Mouse (Mus musculus) left cerebral cortex, adult 9 months (tissue): ENCODE measurements around the gene Ccdc65.

Source experiments
- DNase-seq, 2 experiments: peaks; one replicate each; pipeline ENCODE4 v3.0.0; 2022; ENCODE audit warnings: low spot score in 2 of 2

The Ccdc65 gene

DNA sequence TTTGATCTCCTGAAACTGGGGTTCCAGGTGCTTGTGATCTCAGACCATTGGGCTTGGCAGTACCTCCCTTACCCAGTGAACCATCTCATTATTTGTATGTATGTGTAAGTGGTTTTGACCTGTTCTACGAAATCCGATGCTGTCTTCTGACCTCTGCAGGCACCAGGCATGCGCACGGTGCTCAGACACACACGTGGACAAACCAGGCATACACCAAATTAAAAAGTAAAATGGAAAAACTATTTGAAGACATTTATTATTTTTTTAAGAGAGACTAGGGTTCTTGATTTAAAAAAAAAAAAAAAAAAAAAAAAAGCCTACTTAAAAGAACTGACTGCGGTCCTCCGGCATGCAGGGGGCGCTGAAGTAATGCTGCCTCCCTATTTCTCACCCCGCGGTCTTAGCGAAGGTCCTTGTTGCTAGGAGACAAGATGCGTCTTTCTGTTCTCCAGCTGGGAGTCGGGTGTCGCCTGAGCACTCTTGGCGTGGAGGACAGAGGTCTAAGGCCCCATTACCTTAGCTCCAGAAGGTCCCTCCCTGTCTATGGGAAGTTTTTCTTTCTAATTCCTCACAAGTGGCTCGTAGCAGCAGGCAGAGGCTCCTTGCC lies at the start of gene Ccdc65:
Ccdc65 (plus strand) TSS at position 442 of the 607 bp plus-strand sequence.
- DNase-seq = peak; percentile 74 to 94

DNA sequence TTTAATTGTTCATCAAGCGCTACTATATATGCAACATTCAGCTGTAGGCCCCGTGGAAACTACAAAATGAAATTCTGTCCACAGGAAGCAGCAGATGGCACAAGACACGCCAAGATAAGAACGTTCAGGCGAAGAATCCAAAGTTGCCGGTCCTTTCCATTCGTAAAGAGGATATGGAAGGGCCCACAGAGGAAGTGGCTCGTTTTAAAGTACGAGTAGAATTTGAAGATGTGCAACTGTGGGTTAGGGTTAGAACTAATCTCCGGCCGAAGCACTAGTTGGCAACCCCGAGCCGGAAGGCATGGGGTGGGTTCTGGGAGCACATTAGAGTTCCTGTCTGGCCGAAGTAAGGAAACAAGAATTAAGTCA lies 45.8 kb upstream of the Ccdc65 start:
- no peak for DNase-seq

DNA sequence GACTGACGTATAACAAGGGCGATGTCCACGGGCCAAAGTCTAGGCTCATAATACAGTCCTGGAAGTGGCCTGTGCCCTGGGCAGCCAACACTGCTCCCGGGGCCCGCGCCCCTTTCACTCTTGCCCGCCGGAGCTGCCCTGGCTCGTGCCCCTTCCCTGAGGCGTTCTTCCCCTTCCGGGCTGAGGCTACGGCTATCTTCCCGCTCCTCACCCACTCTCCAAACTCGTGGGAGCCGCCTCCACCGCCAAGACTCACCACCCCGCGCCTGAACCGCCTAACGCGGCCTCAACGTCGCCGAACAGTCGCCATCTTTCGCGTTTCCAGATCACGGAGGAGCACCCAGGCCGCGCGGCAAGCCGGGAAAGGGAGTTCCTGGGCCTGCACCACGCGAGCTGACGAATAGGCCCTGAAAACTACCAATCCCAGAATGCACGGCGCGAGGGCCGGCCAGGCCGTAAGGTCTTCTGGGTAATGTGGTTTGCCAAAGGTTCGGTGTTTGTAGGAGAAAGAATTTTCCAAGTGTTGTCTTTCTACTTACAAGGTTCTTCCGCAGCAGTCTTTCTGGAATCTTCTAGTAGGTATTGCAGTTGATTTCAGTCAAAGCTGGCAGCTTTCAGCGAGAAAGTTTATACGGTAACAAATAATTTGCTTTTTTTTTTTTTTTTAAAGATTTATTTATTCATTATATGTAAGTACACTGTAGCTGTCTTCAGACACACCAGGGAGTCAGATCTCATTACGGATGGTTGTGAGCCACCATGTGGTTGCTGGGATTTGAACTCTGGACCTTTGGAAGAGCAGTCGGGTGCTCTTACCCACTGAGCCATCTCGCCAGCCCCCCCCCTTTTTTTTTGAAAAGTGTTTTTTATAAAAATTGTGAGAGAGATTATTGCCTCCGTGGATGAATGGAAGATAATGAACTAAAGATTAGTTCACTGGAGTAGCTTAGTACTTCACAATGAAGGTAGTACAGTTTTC lies 45.2 kb upstream of the Ccdc65 start, which contains the start of gene Ddx23:
Ddx23 (minus strand) TSS at position 328 of the 979 bp plus-strand sequence.
- peak; percentile 89 to 97 for DNase-seq

DNA sequence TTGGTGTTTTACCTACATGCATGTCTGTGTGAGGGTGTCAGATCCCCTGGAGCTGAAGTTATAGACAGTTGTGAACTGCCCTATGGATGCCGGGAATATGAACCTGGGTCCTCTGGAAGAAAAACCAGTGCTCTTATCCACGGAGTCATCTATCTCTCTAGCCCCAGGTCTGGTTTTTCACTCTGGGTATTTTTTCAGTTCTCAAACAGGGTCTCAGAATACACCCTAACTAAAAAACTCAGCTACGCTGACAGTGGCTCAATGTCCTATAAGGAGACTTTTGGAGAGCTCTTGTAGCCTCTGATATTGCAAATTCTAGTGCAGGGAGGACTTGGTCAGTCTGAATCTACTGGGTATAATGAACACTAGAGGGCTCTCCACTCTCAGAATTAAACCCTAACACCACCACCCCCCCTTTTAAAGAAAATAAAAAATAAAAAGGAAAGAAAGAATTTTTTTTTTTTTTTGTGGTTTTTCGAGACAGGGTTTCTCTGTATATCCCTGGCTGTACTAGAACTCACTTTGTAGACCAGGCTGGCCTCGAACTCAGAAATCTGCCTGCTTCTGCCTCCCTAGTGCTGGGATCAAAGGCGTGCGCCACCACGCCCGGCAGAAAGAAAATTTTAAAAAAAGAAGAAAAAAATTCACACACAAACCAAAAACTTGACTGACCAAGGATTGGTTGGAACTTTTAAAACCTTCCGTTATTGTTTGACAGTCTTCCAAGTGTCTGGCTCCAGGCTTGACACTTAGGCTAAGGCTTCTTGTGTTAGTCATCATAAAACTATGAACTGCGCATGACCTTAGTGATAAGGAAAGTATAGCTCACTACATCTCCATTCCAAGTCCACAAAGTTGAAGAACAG lies 43.7 kb upstream of the Ccdc65 start:
- no peak for DNase-seq

DNA sequence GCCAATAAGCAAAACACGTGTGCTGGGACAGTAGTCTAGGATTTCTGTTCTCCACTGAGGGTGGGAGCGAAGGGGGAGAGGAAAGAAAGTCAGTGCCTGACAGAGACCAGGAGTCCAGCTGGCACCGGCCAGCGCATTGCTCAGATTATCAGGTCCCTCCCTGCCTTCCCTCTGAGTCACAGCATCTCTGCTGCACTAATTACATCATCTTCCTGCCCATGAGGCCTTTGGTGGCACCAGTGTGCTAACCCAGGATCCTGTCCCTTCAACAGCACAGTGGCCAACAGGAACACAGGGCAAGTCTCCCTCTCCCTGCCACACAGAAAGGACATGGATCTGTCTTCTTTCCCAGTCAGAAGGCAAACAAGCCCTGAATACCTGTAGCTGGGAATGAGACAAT lies 35.4 kb upstream of the Ccdc65 start:
- no peak for DNase-seq

DNA sequence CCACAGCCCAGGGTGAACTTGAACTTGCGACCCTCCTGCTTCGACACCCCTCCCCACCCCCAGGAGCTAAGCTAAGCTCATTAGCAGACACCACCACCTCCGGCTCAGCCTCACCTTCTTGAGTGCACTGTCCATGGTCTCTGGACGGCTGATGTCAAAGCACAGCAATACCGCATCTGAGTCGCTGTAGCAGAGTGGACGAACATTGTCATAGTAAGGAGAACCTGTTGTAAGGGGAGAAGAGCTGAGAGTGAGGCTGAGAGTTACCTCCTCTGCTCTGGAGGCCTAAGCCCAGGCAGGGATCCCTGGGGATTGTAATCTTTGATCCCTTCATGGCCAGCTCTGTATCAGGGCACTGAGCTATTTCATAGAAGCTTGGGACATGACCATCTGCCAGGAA lies 34.3 kb upstream of the Ccdc65 start:
- no peak for DNase-seq

DNA sequence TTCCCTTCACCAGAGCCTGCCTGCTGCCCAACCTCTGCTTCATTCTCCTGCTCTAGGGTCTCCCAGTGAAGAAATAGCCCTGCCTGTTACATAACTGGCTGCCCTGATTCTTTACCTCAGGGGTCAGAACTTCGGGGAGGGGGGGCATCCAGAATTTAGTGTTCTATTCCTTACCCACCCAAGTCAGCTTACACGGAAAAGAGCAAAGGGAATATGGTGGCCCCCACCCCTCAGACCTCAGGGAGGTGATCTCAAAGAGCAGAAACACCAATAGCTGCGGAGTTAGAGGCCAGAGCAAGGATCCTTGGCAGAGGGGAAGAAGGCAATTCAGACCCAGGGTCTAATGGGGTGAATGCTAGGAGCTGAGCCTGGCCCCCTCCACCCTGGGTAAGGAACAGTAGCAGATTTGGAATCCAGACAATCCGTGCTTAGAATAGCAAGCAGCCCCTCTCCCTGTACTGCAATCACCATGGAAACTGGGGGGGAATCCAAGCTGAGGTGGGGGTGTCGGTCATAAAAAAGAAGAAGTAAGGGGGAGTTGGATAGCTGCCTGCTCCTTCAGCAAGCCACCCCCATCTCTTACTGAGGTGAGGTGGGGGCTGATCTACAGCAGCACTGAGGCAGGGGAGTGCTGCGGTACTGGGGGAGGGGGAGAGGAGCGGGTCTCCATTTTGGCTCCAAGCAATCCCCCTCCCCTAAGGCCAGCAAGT lies 33.6 kb upstream of the Ccdc65 start:
- no peak for DNase-seq

DNA sequence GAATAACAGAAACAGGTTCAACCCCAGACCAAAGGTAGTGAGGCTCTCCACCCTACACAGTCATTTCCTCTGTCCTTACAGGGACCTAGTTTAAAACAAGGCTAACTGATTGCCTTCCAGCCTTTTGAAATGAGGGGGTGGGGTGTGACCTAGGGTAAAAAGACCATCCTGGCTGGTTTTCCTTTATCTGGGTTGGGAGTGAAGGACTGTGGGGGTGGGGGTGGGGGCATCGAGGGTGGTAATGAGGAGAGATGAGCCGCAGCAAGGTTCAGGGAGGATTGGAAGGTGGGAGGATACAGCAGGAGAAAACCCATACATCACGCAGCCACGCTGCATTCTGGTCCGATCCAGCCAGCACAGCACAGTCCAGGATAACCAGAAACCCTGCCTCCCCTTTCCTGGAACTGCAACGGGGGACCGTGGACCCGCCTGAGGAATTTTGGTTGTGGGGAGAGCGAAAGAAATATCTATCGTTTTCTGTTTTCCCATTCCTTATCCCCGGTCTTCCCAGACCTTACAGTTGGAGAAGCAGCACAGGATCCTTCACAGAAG lies 32.9 kb upstream of the Ccdc65 start:
- no peak for DNase-seq

DNA sequence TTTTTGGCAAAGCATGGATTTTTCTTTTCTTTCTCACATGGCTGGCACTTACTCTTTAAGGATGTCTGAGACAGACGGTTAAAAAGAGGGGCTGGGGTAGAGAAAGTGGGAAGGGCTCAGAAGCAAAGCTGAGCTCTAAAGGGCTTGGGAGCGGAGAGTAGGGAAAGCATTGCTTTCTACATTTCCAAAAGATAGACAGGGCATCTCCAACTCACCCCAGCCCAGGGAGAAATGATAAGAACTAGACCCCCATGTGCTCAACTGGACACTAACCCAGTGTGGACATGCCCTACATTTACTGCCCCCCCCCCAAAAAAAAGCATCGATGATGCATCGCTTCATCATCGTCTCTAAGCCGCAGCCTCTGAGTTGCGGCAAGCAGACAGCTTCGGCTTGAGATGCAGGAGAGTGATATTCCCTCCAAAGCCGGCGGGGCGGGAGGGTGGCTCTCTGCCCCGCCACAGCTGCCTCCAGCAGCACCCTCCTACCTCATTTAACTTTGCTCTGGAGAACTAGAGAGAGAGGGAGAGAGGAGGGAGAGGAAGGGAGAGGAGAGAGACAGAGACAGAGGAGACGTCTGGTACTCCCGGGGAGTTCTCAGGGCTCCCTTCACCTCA lies 32.3 kb upstream of the Ccdc65 start:
- DNase-seq = no peak

DNA sequence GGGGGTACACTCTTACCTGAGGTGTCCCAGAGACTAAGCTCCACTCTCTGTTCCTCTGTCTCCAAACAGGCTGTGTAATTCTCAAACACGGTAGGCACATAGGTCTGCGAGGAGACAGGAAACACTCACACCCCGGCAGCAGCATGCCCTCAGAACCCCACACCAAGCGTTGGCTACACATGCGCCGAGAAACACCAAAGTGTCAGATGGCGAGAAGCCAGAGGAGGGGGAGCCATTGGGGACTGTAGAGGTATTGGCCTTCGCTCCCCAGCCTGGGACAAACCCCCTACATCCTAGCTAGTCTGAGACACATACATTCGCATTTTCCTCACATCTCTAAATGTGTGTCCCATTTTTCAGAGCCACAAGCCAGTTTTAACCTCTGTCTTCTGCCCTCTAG lies 31.5 kb upstream of the Ccdc65 start:
- no peak for DNase-seq

DNA sequence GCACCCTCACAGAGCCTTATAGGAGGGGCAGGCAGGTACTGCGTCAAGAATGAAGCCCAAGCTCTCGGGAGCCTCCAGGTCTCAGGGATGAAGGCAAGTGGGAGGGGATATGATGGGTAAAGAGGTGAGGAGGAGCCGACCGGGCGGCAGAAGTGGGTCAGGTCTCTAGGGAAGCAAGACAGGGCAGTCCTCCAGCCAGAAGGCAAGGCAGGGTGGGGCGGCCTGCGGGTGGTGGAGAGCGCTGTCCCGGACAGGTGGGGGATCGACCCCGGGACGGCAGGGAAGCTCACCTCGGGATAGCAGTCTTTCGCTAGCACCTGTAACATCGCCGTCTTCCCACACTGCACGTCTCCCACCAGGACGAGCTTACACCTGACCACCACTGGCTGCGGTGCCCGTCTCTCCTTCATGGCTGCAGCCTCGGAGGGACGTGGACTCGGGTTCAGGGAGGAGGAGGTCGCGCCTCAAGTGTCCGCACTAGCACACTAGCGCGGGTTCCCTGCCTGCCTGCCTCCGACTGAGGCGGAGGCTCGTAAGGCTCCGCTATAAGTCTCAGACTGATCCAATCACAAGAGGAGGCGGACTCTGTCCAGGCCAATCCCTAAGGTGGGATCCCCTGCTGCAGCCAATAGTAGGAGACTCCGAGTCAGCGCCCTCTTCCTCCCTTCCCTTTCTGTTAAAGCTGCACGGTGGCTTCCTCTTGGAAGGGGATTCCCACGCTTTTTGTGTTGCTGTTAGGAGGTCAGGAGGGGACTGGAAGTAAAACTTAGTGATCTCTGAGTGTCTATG lies 30.9 kb upstream of the Ccdc65 start, which contains the start of gene Rnd1:
Rnd1 (minus strand) TSS at position 522 of the 789 bp plus-strand sequence.
- DNase-seq = peak; percentile 76 to 92

DNA sequence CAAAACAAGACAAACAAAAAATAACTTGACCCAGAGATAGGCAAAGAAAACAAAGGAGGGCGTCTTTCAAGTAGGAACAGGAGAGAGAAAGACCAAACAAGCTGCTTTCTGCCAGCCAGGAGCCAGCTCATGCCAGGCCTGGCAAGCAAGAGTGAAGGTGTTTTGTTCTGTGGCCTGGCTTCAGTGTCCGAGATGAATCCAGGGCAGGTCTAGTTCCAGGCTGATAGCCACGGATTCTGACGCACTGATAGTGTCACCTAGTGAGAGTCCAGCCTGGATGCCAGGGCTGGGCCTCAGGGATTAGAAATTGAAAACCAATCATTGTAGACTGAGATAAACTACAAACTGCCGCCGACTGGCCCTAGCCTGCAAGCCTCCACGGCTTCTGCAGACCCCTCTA lies 30.0 kb upstream of the Ccdc65 start:
- no peak for DNase-seq

DNA sequence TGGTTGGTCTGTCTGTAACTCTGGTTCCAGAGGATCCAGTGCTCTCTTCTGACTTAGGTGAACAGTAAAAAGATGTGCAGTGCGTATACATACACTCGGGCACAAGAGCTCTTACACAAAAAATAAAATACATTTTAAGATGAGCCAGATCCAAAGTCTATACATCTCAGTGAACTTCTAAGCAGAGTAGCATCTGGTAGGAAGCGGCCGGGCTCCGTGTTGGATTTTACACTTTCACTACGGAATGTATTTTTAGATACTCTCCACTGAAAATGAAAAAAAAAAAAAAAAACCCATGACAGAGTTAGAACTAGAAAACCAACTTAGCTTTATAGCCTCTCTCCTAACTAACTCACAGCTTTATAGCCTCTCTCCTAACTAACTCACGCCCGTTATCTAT lies 27.3 kb upstream of the Ccdc65 start:
- DNase-seq = no peak

DNA sequence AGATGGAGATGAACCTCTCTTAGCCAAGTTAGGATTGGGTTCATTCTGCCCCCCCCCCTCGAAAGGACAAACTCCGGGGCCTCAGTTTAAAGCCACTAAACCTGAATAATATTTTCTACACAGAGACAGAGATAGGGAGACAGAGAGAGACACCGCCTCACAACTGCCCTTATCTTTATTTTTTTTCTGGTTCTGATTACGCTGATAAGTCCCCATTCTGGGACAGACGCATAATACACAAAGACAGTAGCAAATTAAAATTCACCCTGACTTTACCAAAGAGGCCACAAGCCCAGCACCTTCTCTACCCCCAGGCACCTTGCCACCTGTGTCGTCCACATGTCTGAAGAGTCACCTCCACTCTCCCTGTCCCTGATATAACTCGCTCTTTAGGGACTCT lies 26.4 kb upstream of the Ccdc65 start:
- DNase-seq = no peak

DNA sequence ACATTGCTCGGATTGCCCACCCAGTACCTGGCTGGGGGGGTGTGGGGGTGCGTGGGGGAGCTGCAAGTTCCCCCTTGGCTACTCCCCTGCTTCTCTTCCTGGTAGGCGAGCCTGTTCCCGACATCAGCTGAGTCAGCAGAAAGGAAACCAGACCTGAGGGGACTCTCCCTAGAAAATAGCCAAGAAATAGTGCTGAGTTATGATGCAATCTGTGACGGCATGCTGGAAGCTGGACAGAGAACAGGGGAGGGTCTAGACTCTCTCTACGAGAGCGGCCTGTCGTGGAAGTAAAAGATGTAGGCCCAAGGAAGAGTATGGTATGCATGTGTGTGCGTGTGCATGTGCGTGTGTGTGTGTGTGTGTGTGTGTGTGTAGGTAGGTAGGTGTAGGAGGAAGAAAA lies 24.8 kb upstream of the Ccdc65 start:
- no peak for DNase-seq

DNA sequence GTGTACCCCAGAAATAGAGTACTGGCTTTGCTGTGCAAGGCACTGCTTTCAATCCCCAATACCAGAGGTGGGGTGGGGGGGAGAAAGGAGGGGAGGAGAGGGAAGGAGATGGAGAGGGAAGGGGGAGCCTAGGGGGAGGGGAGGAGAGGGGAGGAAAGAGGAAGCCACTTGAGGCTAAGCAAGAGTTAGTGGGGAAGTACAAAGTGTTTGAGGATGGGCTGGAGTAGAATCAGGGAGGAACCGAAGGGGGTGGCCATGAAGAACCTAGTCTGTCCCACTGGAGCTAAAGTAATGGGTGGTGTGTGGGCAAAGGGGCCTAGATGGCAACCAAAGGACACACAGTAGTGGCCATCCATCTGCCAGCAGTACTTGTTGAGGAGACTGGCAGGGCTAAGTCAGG lies 24.3 kb upstream of the Ccdc65 start:
- no peak for DNase-seq

DNA sequence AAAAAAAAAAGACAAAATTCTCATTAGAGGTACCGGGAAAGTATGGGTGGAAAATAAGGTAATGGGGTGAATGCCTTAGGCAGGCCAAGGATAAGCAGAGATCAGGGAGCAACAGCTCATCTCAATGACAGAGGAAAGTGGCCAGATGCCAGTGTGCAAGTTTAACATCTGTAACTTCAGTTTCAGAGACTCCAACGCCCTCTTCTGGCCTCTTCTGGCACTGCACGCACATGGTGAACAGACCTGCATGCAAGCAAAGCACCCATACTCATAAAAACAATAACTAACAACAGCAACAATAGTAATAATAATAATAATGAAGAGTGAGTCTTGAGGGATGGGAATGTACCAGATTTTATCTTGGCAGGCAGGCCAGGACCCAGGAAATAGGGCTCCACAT lies 22.1 kb upstream of the Ccdc65 start:
- DNase-seq = no peak

DNA sequence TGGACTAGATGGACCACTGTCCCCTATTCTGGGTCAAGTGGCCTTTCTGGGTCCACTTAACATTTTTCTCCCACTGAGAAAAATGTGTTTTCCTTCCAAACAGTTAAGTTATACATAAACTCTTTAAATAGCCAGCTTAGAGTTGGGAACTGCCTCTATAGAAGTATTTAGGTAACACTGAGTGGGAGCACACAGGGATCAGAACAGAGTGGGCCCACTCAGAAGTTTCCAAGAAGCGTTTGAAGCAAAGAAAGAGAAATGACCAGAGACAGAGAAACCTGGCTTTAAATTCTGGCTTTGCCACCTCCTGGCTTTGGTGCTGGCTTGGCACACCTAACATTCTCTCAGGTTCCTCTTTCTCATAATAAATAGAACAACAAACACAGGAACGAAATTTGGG lies 18.3 kb upstream of the Ccdc65 start:
- no peak for DNase-seq

DNA sequence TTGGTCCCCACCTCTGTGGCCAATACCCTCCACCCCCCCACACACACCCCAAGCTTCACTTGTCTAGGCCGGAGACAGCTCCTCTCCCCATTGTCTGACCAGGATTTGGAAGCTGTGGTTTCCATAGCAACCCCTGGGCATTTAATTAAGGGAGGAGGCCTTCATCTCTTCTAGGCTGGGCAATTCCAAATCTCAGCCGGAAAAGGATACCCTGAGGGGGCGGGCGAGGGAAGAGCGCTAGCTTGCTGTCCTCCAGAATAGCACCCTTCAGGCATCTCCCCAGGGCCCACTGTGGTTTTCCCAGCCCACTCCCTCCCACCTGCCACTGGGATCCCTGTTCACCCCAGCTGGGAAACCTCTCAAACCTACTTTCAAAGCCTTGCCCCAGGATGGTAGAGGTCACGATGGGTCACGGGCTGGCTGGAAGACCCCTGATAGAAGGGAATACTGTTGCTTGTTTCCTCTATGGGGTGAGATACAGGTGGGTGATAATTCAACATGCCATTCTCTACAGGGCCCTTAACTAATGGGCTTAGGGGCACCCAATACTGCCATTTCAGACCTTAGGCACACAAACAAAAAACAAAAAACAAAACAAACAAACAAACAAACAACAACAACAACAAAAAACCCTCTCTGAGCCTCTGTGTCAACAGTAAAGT lies 16.4 kb upstream of the Ccdc65 start:
- DNase-seq = peak in 1 of 2 experiments; percentile 42
